Mouse (Mus musculus) NIH3T3 (cell line): ENCODE measurements around the gene Hipk2.
A peak's percentile ranks its signal among the peaks of the same experiment; 100 is the strongest.

Source experiments
- DNase-seq: peaks from one replicate; pipeline ENCODE4 v3.0.0-alpha.2; 2012; ENCODE audit warnings: low read depth

Hipk2 gene

GRCm38 (mm10) chr6:38876071-38876911 is at the start of gene Hipk2:
Gene Hipk2 (minus strand): TSS chr6:38876165.
- DNase-seq: peak; percentile 95

- DNase-seq: peak; percentile 24
These were observed 49.8 kb upstream of the Hipk2 start for GRCm38 (mm10) chr6:38925719-38926118.

GRCm38 (mm10) chr6:38923870-38924817 is 48.2 kb upstream of the Hipk2 start:
- DNase-seq: no peak

DNA sequence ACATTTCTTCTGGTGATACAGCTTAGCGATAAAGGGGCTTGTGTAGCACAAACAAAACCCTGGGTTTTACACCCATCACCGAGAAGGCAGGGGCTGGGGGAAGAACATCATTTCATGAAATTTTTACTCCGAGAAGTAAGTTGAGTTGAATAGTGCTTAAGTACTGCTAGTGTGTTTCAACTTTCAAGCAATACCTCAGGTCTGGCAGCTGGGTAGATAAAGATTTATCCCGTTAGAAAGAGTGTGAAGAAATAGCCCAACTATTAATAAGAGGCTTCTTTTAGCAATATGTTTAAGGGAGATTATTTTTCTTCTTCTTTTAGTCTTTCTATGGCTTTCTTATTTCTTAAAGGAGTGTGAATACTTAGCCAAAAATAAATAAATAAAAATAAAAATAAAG is 47.5 kb upstream of the Hipk2 start:
- no peak for DNase-seq

DNA sequence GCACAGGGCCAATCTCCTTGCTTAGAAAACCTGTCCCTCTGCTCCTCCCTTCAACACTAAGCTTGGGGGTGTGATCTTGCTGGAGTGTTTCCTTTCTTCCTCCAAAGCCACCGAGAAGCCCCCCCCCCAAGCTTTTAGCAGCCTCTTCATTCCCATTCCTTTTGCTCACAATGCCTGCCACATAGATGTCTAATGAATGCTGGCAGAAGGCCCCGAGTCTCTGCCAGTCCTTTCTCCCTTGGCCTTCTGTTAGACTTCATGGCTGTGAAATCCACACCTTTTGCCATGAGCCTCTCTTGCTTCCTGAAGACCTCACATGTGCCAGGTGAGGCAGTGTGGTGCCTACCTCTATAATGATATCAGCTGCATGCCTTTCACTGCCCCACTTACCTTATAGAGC is 46.6 kb upstream of the Hipk2 start:
- no peak for DNase-seq

GRCm38 (mm10) chr6:38921810-38922116 is 45.8 kb upstream of the Hipk2 start:
- DNase-seq: no peak

DNA sequence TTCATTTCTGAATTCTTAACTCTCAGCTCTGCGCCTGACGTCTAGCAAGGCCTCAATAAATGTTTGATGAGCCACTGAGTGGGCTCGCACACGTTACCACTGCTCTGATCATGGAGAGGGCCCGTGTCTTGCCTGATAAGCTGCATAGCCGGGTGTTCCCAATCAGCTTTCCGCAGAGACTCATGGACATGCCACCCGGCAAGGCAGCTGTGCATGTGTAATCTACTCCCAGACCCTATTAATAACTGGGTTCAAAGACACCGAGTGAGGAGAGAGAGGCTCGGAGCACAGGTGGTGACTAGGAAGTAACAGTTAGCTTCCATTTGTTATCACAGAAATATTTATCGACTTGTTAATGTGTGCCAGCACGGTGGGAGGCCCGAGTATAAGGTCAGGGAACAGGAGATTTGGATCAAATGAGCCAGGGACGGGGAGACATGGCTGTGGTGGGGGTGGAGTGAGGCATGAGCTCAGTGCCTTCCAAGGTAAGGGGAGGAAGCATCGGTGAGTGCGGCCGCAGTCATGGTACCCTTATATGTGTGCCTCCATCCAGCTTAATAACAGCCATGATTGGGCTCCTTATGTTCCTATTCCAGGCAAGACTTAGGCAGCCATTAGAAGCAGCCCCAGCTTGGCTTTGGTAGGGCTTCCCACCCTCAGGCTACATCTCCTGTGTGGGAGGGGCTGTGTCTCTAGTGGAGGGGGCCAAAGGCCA is 45.3 kb upstream of the Hipk2 start:
- DNase-seq: no peak

DNA sequence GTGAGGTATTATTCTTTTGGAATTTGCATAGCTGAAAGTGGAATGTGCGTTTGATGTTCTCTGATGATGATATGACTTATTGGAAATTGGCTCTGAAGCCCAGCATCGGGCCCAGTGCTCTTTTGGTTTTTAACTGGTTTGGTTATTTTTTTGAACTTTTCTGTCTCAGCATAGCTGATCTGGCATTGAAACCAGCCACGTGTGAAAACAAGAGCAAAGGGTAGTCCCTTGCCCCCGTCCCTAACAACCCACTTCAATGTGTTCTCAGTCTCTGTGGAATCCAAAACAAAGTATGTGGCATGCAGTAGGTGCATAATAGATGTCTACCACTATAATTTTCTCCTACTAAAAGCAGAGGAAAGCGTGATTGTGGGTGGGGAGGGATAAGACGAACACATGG is 44.2 kb upstream of the Hipk2 start:
- no peak for DNase-seq

DNA sequence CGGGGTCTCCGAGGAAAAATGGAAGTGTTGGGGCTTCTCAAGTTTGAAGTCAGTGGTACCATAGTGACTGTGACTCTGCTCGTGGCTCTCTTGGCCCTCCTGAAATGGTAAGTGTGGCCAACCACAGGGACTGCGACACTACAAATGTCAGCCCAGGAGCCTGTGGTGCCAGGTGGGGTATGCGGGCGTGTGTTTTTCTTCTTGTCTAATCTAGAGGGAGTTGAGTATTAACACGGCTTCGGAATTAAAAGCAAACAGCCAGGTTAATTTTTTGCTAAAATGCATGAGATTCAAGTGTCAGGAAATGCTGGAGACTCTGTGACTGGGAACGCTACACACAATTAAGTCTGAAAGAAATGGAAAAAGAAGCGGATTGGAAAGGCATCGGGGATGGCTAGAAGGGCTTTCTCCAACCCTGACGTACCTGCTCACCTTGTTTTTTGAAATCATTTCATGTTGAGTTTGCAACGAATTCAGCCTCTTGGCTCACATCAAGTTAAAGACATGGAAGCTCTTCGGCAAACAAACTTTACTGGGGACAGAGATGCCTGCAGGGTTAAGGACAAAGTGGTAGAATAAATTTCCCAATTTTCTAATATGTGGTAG is 43.3 kb upstream of the Hipk2 start:
- no peak for DNase-seq

DNA sequence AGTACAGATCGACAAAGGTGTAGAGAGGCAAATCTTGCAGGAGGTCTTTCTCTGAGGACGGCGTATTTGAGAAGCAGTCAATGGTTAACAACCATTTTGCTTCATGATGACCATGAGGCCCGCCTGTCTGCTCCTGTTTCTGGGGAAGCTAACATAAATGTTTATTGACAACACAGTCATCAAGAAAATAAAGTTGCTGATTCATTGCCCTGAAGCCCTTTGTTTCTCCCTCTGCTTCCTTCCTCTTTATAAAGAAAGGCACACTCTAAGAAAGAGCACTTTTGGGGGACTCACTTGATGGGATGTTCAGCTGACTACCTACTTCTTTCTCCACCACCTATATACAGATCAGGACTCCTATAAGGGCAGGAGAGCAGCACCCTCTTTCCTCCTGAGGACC is 42.8 kb upstream of the Hipk2 start:
- DNase-seq: no peak

DNA sequence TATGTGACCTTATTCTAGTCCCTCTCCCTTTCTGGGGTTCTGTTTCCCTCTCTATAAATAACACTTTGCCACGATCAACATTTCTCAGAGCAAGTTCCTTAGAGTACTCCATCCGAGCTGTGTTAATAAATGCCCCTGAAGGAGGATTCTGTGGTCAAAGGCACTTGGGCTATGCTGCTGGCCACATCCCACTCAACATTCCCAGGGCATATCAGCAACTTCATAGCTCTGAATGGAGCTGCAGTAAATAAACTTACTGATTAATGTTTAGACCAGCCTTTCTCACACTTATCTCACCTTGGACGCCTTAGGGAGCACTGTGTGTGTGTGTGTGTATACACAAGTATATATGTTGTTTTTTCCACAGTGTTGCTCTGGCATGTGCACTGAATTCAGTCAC is 41.5 kb upstream of the Hipk2 start:
- no peak for DNase-seq

GRCm38 (mm10) chr6:38916571-38916970 is 40.6 kb upstream of the Hipk2 start:
- DNase-seq: no peak

DNA sequence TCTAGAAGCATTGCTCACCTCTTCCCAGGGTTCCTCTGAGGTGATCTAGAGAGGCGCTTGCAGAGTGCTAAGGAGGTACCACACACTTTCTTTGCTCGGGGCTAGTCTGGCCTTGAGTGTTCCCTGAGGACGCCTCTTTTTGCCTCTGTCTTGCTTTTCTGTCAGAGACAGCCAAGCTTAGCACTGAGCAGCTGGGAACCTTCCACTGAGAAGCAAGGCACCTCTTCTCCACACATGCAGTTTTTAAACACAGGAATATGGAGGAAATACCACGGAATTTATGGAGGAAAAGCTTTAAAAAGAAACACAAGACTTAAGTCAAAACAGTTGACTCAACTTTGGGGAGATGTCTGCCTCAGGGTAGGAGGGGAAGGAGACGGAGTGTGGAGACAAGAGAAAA is 39.8 kb upstream of the Hipk2 start:
- DNase-seq: no peak

- no peak for DNase-seq
These were observed 38.2 kb upstream of the Hipk2 start for GRCm38 (mm10) chr6:38914181-38914580.

DNA sequence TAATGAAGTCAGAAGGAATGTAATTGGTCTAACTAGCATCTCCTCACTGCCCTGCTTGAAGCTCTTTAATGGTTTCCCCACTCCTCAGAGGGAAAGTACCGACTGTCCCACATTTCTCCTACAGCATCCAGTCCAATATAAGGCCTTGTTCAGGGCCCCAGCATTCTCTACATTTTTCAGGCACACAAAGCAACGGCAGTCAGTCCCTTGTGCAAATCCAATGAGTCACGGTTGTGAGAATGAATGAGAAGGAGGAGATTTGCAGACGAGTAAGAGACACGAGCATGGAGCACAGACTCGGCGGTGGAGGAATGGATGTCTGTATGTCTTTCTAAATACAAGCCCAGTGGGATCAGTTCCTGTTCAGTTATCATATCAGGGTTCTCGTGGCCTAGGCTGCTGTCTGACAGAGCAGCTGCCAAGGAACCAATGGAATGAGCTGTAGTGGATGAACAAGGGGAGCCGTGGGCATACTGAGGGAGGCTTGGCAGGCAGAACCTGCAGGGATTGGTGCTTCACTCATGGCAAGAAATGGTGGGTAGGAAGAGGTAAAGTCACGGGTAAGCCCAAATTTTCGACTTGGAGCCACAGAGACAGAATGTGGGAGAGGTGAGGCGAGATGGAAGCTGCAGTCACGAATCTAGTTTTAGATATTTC is 37.5 kb upstream of the Hipk2 start:
- DNase-seq: peak; percentile 67

DNA sequence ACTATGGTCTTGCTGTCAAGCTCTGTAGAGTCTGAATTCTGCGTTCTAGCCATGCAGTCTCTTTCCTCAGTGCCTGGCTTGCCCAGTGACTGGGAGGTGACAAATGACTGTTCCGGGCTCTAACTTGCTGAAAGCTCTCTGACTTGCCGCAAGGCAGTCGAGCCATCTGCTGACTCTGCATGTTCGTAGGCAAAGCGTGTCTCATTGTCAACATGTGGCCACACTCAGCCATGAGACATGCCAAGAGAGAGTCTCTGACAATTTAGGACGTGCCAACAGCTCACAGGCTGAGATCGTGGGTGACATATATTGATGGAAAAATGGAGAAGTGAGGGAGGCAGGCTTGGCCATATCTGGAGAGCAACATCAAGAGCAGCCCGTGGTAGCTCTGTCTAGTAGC is 36.9 kb upstream of the Hipk2 start:
- no peak for DNase-seq

- peak; percentile 11 for DNase-seq
These were observed 36.2 kb upstream of the Hipk2 start for GRCm38 (mm10) chr6:38912121-38912660.

GRCm38 (mm10) chr6:38910828-38911559 is 35.0 kb upstream of the Hipk2 start:
- DNase-seq: peak; percentile 87

DNA sequence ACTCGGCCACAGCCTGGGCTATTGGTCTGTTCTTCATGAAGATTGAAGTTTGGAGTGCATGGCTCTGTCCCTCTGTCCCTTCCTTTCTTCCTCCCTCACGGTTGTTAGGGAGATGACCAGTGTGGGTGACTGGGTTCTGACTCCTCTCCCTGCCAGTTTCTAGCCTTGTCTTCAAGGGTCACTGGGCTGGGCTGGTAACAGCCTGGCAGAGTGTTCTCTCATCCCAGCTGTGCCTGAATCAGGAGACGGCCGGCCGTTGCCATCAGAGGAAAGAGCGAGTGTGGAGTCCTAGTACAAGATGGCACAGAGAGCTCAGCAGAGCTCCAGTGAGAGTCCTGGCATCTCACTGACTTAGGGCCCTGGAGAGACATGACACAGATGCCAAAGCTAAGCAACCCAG is 32.4 kb upstream of the Hipk2 start:
- DNase-seq: no peak

DNA sequence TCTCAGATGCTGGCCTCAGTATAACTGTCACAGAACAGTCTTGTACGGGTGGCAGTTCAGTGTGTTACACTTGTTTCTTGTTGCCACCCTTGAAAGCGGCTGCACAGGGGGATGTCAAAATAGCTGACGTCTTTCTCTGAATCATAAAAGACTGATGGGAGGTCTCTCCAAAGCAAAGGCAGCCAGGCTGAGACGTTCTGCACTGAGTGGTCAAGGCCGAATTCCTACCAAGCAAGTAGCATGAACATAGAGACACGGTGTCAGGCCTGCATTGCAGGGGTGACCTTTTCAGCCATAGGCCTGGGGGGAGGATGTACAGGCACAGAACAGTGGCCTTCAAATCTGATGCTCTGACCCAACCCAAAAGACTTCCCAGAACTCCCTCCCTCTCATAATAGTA is 30.0 kb upstream of the Hipk2 start:
- no peak for DNase-seq
